Comparison of ENCODE assay signal across 8 mouse cellular contexts in the genomic region with DNA sequence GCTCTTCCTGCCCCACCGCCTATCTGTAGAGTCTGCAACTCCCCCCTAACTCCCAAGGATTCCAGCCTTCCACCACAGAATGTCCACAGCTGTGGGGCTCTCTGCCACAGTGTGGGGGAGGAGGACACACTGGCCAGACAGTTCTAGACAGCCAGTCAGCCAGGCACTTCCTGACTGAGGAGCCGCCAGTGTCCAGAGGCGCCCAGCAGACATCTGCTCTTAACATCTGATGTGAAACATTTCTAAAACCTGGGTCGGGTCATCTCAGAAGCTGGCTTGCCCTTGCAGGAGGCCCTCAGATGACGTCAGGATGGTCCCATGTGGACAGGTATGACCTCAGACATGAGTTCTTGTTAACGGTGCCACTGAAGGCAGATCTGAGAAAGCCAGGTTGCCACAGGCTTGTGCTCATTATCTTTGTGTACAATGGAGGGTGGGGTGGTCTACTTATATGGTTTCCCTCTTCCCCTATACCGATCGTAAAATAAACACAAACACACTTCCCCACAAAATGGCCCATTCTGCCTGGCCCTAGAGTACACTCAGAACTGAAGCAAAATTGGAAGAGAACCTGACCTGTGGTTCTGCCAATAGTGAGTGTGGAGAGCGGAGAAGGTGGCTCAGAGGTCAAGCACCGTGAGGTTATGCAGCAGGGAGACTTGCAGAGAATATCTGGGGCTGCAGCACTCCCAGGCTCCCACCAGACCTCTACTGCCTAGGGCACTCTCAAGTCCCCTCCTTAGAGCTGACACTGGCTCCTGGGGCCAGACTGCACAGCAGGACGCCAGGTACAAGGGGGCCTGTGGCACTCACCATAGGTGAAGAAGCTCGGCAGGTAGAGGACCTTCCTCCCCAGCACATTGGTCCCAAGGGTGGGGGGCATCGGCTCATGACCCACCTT. TPM values are rescaled to one million over a fixed set of nuclear protein-coding genes. Genes with fewer than 3 reads are reported as not detected.
DNase-seq lines count a peak whose midpoint lies in the region; ATAC-seq and TF ChIP-seq lines count a peak whose summit lies in the region.

No protein-coding gene starts in this region.

- no peaks in the 10 kb centered on the region for H3K27me3 ChIP-seq in hindbrain, embryonic 16.5 days (replicated peaks; ENCODE audit: control insufficient read depth, insufficient read depth, low read length)
- no peaks in the 10 kb centered on the region for H3K27me3 ChIP-seq in liver, embryonic 15.5 days
- H3K27me3 ChIP-seq in cerebellum, adult 2 months (ENCODE audit: control insufficient read depth, insufficient read depth, low read length): no peaks in the 10 kb centered on the region

- 0 out of 2 replicates have a peak overlapping the region, but pooled peaks have one; percentile 4 for H3K4me2 ChIP-seq in hindbrain, embryonic 16.5 days (ENCODE audit: low read length)
- H3K4me2 ChIP-seq in liver, embryonic 15.5 days: no peak overlapping the region

- peaks cover 43% of the 10 kb centered on the region for H3K4me1 ChIP-seq in hindbrain, embryonic 16.5 days (ENCODE audit: control insufficient read depth, insufficient read depth, low read depth, low read length)
- peaks cover 47% of the 10 kb centered on the region for H3K4me1 ChIP-seq in liver, embryonic 15.5 days (replicated peaks)
- peaks cover 46% of the 10 kb centered on the region for H3K4me1 ChIP-seq in cerebellum, adult 2 months (ENCODE audit: control insufficient read depth, insufficient read depth, low read length)

- no peaks in the 10 kb centered on the region for H3K9me3 ChIP-seq in hindbrain, embryonic 16.5 days (ENCODE audit: control insufficient read depth, low read length)
- H3K9me3 ChIP-seq in liver, embryonic 15.5 days (replicated peaks): no peaks in the 10 kb centered on the region

- H3K9ac ChIP-seq in hindbrain, embryonic 16.5 days (ENCODE audit: low read depth, low read length): 0 out of 2 replicates have a peak overlapping the region, but pooled peaks have one; percentile 4
- H3K9ac ChIP-seq in liver, embryonic 15.5 days: no peak overlapping the region

- TF ChIP-seq CTCF in gastrocnemius, adult 2 months (IDR thresholded peaks at IDR 0.05): no peak
- no peak for TF ChIP-seq CTCF in cerebellum, adult 2 months (IDR thresholded peaks at IDR 0.05; ENCODE audit: borderline replicate concordance, insufficient read depth, low read depth, low read length)

- H3K36me3 ChIP-seq in hindbrain, embryonic 16.5 days (ENCODE audit: control insufficient read depth, insufficient read depth, low read length): peaks cover 27% of the 10 kb centered on the region
- peaks cover 49% of the 10 kb centered on the region for H3K36me3 ChIP-seq in liver, embryonic 15.5 days (replicated peaks)

- 49% methylated on average over 13 of the region's 13 CpGs for WGBS in hindbrain, embryonic 16.5 days
- 54% methylated on average over 13 of the region's 13 CpGs for WGBS in liver, embryonic 15.5 days (ENCODE audit: insufficient replicate concordance)
- WGBS in cerebellum, adult 2 months: 52% methylated on average over 13 of the region's 13 CpGs

- peak; percentile 42 to 56 for DNase-seq in lung, adult 18-20 months
- DNase-seq in lung, postnatal 25 days (ENCODE audit: low spot score): no peak
- peak; percentile 81 for DNase-seq in gastrocnemius, adult 2 months
- DNase-seq in ovary, postnatal 14 days (ENCODE audit: low spot score): peak; percentile 64
- DNase-seq in spleen, adult 12 weeks (ENCODE audit: low spot score): no peak
- DNase-seq in cerebellum, adult 2 months: no peak

- TF ChIP-seq POLR2A in cerebellum, adult 2 months (IDR thresholded peaks at IDR 0.05; ENCODE audit: borderline replicate concordance, insufficient read depth, low read length): no peak

- peak; percentile 18; the same call in 1 of the 2 replicates for ATAC-seq in hindbrain, embryonic 16.5 days
- ATAC-seq in liver, embryonic 15.5 days (ENCODE audit: insufficient read depth): peak; percentile 36; the same call in 1 of the 2 replicates

- peak overlapping the region; percentile 60 for H3K4me3 ChIP-seq in gastrocnemius, adult 2 months
- no peak overlapping the region for H3K4me3 ChIP-seq in hindbrain, embryonic 16.5 days (ENCODE audit: low read length)
- no peak overlapping the region for H3K4me3 ChIP-seq in liver, embryonic 15.5 days (replicated peaks)
- H3K4me3 ChIP-seq in cerebellum, adult 2 months (replicated peaks; ENCODE audit: insufficient read depth, low read depth, low read length): no peak overlapping the region

- peak overlapping the region; percentile 88 for H3K27ac ChIP-seq in gastrocnemius, adult 2 months
- peak overlapping the region; percentile 51 for H3K27ac ChIP-seq in hindbrain, embryonic 16.5 days (ENCODE audit: low read depth, low read length)
- 0 out of 2 replicates have a peak overlapping the region, but pooled peaks have one; percentile 2 for H3K27ac ChIP-seq in liver, embryonic 15.5 days (replicated peaks)
- no peak overlapping the region for H3K27ac ChIP-seq in cerebellum, adult 2 months (ENCODE audit: insufficient read depth, low read length)

- intact Hi-C loops in gastrocnemius, adult 2 months (cut with DNase I): no loop called here

RNA-seq across cellular contexts. Expression of a gene that starts 5.5 kb away (rescaled TPM):
- total RNA-seq in gastrocnemius, adult 2 months (2021): 100 to 1,000 TPM in 1 of 2 experiments, 10 to 100 TPM in 1; 78.5 to 109 TPM
- polyA plus RNA-seq in hindbrain, embryonic 16.5 days (2015; fragmentation: Nextera tagmentation; extraction: Ambion mirVana): 328 and 463 TPM in 2 replicates
- 59.4 and 74.4 TPM in 2 replicates for polyA plus RNA-seq in liver, embryonic 15.5 days (2015; fragmentation: Nextera tagmentation; extraction: Ambion mirVana)
- polyA plus RNA-seq in cerebellum, adult 2 months (2012; rRNA removed): 447 and 479 TPM in 2 replicates

RNA-seq across cellular contexts. Expression of a gene that starts 18.5 kb away (rescaled TPM):
- total RNA-seq in gastrocnemius, adult 2 months (2021): 1 to 10 TPM in 1 of 2 experiments, under 1 TPM in 1; 0.74 to 1.1 TPM
- 6.5 and 9.1 TPM in 2 replicates for polyA plus RNA-seq in hindbrain, embryonic 16.5 days (2015; fragmentation: Nextera tagmentation; extraction: Ambion mirVana)
- 6.5 and 8.4 TPM in 2 replicates for polyA plus RNA-seq in liver, embryonic 15.5 days (2015; fragmentation: Nextera tagmentation; extraction: Ambion mirVana)
- 5.5 and 5.9 TPM in 2 replicates for polyA plus RNA-seq in cerebellum, adult 2 months (2012; rRNA removed)

RNA-seq across cellular contexts. Expression of a gene that starts 24.8 kb away (rescaled TPM):
- total RNA-seq in gastrocnemius, adult 2 months (2021): 10 to 100 TPM; 21.9 to 52.6 TPM
- 2.0 and 2.4 TPM in 2 replicates for polyA plus RNA-seq in hindbrain, embryonic 16.5 days (2015; fragmentation: Nextera tagmentation; extraction: Ambion mirVana)
- polyA plus RNA-seq in liver, embryonic 15.5 days (2015; fragmentation: Nextera tagmentation; extraction: Ambion mirVana): 1.9 and 2.4 TPM in 2 replicates
- polyA plus RNA-seq in cerebellum, adult 2 months (2012; rRNA removed): 0.75 and 1.0 TPM in 2 replicates

Comparison
In these comparisons a context has a peak if more than half of its experiments do, and no peak if none do; other contexts are left out.
1. DNase-seq: peak in lung, adult 18-20 months (2 of 2), gastrocnemius, adult 2 months (single experiment) and ovary, postnatal 14 days (single experiment); none in lung, postnatal 25 days (single experiment), spleen, adult 12 weeks (single experiment) and cerebellum, adult 2 months (0 of 2).